Mouse (Mus musculus) adrenal gland, postnatal 4 days (tissue): ENCODE measurements at regions not wholly inside any gene's neighbourhood (a gene's known extent, or its start where the extent isn't known, plus 50 kb on each side); places are given as distances from the start of the nearest gene placed in this dataset.

ENCODE experiments used
- DNase-seq, 2 experiments: peaks; one replicate each; pipeline ENCODE4 v3.0.0; 2021 to 2022; ENCODE audit warnings: low spot score in 2 of 2, mixed read lengths in 2 of 2

- DNase-seq, result no peak
Measured at GRCm38 (mm10) chr13:31223016-31223415, 249.0 kb downstream of the Gm5447 start.

GRCm38 (mm10) chr13:31240546-31240945, 266.5 kb downstream of the Gm5447 start:
- DNase-seq, result no peak

- DNase-seq, result no peak
Measured at GRCm38 (mm10) chr13:31248996-31249395, 275.0 kb downstream of the Gm5447 start.

GRCm38 (mm10) chr13:31249525-31249924, 275.5 kb downstream of the Gm5447 start:
- DNase-seq, result no peak

- no peak for DNase-seq
Measured at GRCm38 (mm10) chr13:31254016-31254415, 280.0 kb downstream of the Gm5447 start.

- DNase-seq, result no peak
Measured at GRCm38 (mm10) chr13:31254744-31255143, 280.7 kb downstream of the Gm5447 start.

- no peak for DNase-seq
Measured at GRCm38 (mm10) chr13:31255506-31255905, 281.5 kb downstream of the Gm5447 start.

- DNase-seq, result no peak
Measured at GRCm38 (mm10) chr13:31267865-31268264, 288.1 kb upstream of the Foxq1 start.

- no peak for DNase-seq
Measured at GRCm38 (mm10) chr13:31276005-31276644, 279.8 kb upstream of the Foxq1 start.

GRCm38 (mm10) chr13:31290630-31291029, 265.3 kb upstream of the Foxq1 start:
- no peak for DNase-seq

- DNase-seq, result no peak
Measured at GRCm38 (mm10) chr13:31292584-31293387, 263.1 kb upstream of the Foxq1 start.

GRCm38 (mm10) chr13:31294011-31294410, 261.9 kb upstream of the Foxq1 start:
- no peak for DNase-seq

GRCm38 (mm10) chr13:31303194-31303593, 252.7 kb upstream of the Foxq1 start:
- DNase-seq, result no peak

GRCm38 (mm10) chr13:31304286-31304865, 251.6 kb upstream of the Foxq1 start:
- DNase-seq, result no peak

GRCm38 (mm10) chr13:31309083-31309621, 246.8 kb upstream of the Foxq1 start:
- DNase-seq, result no peak

- DNase-seq, result no peak
Measured at GRCm38 (mm10) chr13:31312772-31313171, 243.2 kb upstream of the Foxq1 start.

GRCm38 (mm10) chr13:31313821-31314220, 242.1 kb upstream of the Foxq1 start:
- no peak for DNase-seq

GRCm38 (mm10) chr13:31317066-31317465, 238.9 kb upstream of the Foxq1 start:
- no peak for DNase-seq

- no peak for DNase-seq
Measured at GRCm38 (mm10) chr13:31318008-31318407, 237.9 kb upstream of the Foxq1 start.

- no peak for DNase-seq
Measured at GRCm38 (mm10) chr13:31321411-31321810, 234.5 kb upstream of the Foxq1 start.

- DNase-seq, result no peak
Measured at GRCm38 (mm10) chr13:31326269-31326851, 229.6 kb upstream of the Foxq1 start.

- no peak for DNase-seq
Measured at GRCm38 (mm10) chr13:31327511-31327951, 228.4 kb upstream of the Foxq1 start.
